Mouse (Mus musculus): ENCODE measurements around the gene Fbxo42. TPM values are rescaled to one million over a fixed set of nuclear protein-coding genes. Genes with fewer than 3 reads are reported as not detected.
"Not testable (repeated sequence)": the region's sequence is repeated elsewhere in the genome, so short reads cannot be mapped to it uniquely, and the experiment has no call there.

Gene Fbxo42
- total RNA-seq, 2 experiments from 2014 or later, result 37.2 to 43.6 TPM

DNA sequence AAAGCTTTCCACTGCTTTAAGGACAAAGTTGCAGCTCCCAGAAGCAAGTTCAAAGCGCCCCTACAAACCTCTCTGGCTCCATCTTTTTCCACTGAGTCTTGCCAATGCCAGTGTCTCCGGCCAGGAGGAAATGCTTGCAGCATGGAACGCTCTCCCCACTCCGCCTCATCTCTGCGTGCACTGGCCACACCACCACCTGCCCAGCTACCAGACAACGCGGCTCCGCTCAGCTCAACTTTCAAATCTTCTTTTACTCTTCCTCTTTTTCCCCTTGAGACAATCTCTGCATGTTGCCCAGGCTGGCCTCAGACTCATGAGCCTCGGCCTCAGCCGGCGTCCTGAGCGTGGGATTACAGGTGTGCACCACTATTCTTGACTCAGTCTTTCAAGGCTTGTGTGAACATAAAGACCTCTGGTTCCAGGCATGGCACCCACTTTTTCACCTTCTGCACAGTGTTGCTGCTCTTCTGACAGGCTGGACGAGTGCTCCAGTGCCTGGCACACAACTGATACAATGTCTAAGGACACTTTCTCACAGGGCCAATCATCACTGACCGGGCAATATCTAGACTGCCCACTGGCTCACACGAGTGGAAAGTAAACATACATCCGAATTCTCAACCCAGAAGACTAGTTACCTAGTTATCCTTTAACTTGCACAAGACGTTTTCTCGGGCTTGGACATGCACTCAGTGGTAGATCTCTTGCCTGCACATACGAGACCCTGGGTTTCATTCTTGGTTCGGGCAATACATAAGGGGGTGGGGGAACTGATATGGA lies 12.8 kb upstream of the Fbxo42 start:
- ATAC-seq (replicated peaks; ENCODE audit: low FRiP score, poor library complexity, severe bottlenecking), result no peak

DNA sequence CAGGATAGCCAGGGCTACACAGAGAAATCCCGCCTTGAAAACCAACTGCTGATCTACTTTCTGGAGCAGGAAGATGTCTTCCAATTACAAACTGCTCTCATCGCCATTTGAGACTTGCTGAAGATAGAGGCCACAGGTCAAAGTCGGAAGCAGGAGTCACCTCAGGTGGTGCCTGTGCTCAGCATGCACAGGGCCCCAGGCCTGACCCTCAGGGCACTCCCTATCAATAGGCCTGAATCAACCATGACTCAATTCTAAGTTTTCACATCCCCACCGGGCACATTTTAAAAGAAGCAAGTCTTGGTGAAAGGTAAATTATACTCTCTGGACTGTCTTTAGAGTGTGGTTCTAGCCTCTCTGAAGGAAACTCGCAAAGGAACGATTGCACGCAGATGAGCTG lies 11.6 kb upstream of the Fbxo42 start:
- no peak for ATAC-seq (replicated peaks; ENCODE audit: low FRiP score, poor library complexity, severe bottlenecking)

GRCm38 (mm10) chr4:141137740-141138139 lies 10.0 kb upstream of the Fbxo42 start:
- not testable (repeated sequence) for ATAC-seq (replicated peaks; ENCODE audit: low FRiP score, poor library complexity, severe bottlenecking)

GRCm38 (mm10) chr4:141138425-141139115 lies 9.1 kb upstream of the Fbxo42 start:
- ATAC-seq (replicated peaks; ENCODE audit: low FRiP score, poor library complexity, severe bottlenecking), result peak; percentile 26; the same call in 1 of the 2 replicates

- ATAC-seq (replicated peaks; ENCODE audit: low FRiP score, poor library complexity, severe bottlenecking), result peak; percentile 95
Measured at GRCm38 (mm10) chr4:141139116-141139970, 8.4 kb upstream of the Fbxo42 start, which contains the start of gene Szrd1. Szrd1 (minus strand) TSS chr4:141139775.

GRCm38 (mm10) chr4:141140354-141140753 lies 7.4 kb upstream of the Fbxo42 start:
- not testable (repeated sequence) for ATAC-seq (replicated peaks; ENCODE audit: low FRiP score, poor library complexity, severe bottlenecking)

- ATAC-seq (replicated peaks; ENCODE audit: low FRiP score, poor library complexity, severe bottlenecking), result no peak
Measured at GRCm38 (mm10) chr4:141140967-141141366, 6.7 kb upstream of the Fbxo42 start.

- ATAC-seq (replicated peaks; ENCODE audit: low FRiP score, poor library complexity, severe bottlenecking), result 0 out of 2 replicates have a peak, but pooled peaks have one; percentile 26
Measured at GRCm38 (mm10) chr4:141142285-141142811, 5.4 kb upstream of the Fbxo42 start.

DNA sequence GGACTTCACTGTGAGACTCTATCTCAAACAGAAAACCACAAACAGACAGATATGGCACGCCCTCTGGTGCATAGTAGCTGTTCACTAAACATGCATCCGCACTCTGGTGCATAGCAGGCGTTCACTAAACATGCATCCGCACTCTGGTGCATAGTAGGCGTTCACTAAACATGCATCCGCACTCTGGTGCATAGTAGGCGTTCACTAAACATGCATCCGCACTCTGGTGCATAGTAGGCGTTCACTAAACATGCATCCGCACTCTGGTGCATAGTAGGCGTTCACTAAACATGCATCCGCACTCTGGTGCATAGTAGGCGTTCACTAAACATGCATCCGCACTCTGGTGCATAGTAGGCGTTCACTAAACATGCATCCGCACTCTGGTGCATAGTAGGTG lies 2.6 kb upstream of the Fbxo42 start:
- not testable (repeated sequence) for ATAC-seq (replicated peaks; ENCODE audit: low FRiP score, poor library complexity, severe bottlenecking)

DNA sequence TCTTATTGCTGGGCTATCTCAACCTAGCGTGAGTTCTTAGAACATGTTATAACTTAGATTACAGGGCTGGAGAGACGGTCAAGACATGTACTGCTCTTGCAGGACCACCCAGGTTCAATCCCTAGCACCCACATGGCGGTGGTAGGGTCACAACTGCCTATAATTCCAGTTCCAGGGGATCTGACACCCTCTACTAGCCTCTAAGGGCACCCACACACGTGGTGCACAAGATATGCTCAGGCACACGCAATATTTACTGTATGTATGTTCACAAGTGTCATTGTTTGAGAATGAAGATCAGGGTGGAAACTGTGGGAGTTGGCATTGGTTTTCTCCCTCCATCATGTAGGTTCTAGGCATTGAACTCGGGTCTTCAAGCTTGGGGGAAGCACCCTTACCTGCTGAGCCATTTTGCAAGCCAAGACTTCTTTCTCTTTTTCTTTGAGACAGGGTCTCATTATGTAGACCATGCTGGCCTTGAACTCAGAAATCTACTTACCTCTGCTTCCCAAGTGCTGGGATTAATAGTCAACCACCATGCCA lies 1.2 kb upstream of the Fbxo42 start:
- no peak for ATAC-seq (replicated peaks; ENCODE audit: low FRiP score, poor library complexity, severe bottlenecking)

DNA sequence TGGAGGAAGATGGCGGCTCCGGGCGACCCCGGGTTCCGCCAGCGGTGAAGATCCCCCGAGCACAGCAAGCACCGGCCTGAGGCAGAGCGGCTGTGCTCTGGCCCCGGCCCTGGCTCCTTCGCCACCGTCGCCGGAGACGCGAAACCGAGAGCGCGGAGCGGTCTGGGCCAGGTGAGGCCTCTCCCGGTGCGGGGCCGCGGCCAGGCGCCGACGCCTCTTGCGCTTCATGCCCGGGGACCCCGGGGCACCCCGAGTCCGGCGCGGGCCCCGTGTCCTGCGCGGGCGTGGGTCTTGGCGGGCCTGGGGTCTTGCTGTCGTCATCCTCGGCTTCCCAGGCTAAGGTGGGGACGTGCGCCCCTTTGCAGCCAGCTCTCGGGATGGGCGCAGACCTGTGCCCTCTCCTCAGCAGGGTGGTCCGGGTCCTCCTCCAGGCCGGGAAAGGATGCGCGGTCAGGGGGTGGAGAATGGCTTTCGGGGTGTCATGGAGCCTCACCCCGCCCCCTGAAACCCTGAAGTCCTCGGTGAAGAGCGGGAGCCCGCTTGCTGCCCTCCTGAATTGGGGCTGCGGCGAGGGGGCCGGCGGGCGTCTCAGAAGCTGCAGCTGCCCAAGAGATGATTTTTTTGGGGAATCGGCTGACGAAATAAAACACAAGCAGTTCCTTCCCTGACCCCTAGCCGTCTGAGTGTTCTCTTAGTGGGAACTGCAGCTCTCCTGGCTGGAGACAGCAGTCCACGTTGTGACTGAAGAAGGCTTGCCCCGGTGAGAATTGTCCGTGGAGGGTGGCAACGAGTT lies 492 bp downstream of the Fbxo42 start:
- peak; percentile 74 for ATAC-seq (replicated peaks; ENCODE audit: low FRiP score, poor library complexity, severe bottlenecking)

DNA sequence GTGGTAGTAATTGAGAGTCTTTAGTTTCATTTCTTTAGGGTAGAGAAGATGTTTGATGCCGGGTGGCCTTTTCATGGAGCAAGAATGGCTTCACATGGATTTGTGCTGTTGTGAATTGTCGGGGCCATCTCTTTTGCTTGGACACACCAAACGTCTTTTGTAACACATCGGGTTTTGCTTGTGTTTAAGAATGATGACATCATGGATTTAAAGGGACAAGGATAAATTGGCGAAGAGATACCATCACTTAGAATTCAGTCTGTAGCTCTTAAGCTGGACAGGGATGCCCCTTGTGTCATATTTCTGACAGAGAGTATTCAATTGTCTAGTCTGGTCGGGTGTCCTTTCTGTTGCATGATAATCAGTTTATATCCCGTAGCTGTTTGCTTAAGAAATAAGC lies 1.4 kb downstream of the Fbxo42 start:
- no peak for ATAC-seq (replicated peaks; ENCODE audit: low FRiP score, poor library complexity, severe bottlenecking)

DNA sequence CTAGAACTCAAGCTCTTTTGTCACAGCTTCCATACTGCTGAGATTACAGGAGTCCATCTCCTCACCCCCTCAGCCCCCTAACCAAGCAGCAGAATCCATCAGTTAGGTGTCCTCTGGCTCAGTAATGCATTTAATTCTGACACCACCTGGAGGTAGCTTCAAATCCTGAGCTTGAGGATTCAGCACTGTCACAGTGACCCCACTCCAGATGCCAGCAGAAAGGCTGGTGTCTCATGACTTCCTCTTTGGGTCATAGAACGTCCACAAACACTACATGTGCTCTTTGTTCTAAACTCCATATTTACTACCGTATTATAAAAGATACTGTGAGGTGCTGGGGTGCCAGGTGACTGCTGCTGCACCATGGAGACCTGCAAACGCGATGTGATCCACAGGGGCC lies 9.8 kb downstream of the Fbxo42 start:
- no peak for ATAC-seq (replicated peaks; ENCODE audit: low FRiP score, poor library complexity, severe bottlenecking)

GRCm38 (mm10) chr4:141158609-141159008 lies 10.9 kb downstream of the Fbxo42 start:
- ATAC-seq (replicated peaks; ENCODE audit: low FRiP score, poor library complexity, severe bottlenecking), result no peak

DNA sequence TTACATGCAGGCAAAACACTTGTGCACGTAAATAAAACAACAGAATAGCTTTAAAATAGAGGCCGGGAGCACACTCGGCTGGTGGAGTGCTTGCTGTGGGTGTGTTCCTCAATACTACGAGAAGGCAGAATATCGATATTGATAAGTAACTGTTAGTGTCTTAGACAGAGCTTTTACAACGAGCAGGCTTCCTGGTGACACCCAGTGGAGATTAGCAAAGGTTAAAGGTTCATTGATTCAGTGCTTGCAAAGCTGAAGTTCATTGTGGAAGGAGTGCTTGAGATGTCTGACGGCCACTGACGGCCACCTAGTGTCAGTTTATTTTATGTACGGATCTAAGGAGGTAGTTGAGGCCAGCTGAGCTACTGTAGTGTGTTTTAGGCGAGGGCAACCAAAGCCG lies 11.4 kb downstream of the Fbxo42 start:
- ATAC-seq (replicated peaks; ENCODE audit: low FRiP score, poor library complexity, severe bottlenecking), result peak; percentile 35; the same call in 1 of the 2 replicates

DNA sequence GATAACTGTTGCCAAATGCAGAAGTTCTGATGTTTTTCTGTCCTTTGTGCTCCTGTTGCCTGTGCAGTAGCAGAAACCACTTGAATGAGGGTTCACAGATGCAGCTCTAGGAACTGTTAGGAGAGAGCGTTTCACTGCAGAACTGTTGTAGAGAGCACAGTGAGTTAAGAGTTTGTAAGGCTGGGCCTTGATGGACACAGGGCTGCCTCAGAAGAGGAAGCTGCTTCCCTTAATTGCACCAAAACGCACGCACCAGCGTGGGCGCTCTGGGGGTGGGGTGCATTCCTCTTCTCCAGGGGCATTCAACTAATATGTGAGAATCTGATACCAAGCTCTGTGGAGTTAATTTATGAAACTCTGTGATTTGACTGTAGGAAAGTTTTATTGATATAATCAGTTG lies 12.0 kb downstream of the Fbxo42 start:
- no peak for ATAC-seq (replicated peaks; ENCODE audit: low FRiP score, poor library complexity, severe bottlenecking)

DNA sequence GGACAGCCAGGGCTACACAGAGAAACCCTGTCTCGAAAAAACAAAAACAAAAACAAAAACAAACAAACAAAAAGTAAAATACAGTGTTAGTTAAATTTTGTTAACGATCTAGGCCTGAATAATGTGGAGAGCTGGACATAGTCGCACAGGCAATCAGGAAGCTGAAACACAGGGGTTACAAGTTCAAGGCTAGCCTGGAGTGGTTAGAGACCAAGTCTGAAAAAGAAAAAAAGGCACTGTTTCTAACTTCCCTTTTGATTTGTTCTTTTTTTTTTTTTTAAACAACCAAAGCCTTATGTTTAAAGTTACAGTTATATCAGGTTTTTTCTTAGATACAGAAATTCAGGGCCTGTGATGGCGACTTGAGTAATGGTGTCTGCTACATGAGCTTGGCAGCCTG lies 12.5 kb downstream of the Fbxo42 start:
- ATAC-seq (replicated peaks; ENCODE audit: low FRiP score, poor library complexity, severe bottlenecking), result no peak

DNA sequence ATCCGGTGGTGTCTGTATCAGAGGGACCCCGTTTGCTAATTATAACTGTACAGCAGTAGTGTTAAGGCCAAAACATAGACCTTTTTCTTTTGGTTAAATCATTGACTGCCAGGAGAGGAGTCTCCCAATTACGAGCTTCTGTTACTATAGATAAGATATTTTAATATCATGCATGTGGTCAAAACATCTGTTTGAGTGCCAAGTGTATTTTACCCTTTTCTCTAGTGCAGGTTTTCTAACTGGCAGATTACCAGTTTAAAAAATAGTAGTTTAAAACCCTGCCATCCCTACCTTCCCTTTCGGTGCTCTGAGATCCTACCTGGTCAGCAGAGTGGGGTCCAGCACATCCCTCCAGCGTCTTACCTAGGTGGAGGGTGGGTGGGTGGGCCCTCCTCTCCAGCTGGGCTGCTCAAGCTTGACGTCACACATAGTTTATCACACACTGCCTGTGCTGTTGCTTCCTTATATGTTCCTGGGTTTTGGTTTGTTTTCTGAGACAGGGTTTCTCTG lies 14.0 kb downstream of the Fbxo42 start:
- ATAC-seq (replicated peaks; ENCODE audit: low FRiP score, poor library complexity, severe bottlenecking), result peak; percentile 87

DNA sequence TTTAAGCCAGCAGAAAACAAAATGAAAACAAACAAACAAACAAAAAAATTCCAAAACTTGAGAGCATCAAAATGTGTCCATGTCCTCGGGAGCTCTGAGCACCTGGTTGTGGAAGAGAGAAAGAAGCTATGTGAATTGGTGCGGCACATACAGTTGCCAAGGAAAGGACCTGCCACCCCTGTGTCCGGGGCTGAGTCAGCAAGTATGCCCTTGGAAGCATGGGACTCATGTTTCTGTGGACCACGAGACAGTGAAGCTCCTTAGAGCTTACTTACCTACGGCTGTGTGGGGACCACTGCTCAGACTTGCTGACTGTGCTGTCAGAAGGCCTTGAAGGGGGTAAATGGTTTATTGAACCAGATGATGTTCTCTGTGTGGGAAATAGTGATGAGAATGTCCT lies 16.0 kb downstream of the Fbxo42 start:
- no peak for ATAC-seq (replicated peaks; ENCODE audit: low FRiP score, poor library complexity, severe bottlenecking)

All from erythroid progenitor cell, adult 5-6 weeks (primary cell).